Mouse (Mus musculus): ENCODE data around the gene 1700020L24Rik. TPM values are rescaled to one million over a fixed set of nuclear protein-coding genes. Genes with fewer than 3 reads are reported as not detected.

Gene 1700020L24Rik
- polyA plus RNA-seq, 1 experiment = 1.5 TPM

- no peaks in the 10 kb centered on the region for H3K79me3 ChIP-seq (ENCODE audit: low read depth)
- H3K36me3 ChIP-seq (ENCODE audit: control insufficient read depth, insufficient read depth) = no peaks in the 10 kb centered on the region
- peaks cover 54% of the 10 kb centered on the region for H3K27me3 ChIP-seq (ENCODE audit: control insufficient read depth, insufficient read depth, insufficient read length)
- no peak overlapping the region for H3ac ChIP-seq (ENCODE audit: control insufficient read depth, insufficient read length, low read depth)
- H3K4me3 ChIP-seq (ENCODE audit: insufficient read depth, poor library complexity, severe bottlenecking) = no peak overlapping the region
- TF ChIP-seq MYOD1 (IDR thresholded peaks at IDR 0.05; ENCODE audit: control insufficient read depth, insufficient read length, low read depth) = no peak
- no peak for TF ChIP-seq MAX (IDR thresholded peaks at IDR 0.05)
- TF ChIP-seq FOSL1 (IDR thresholded peaks at IDR 0.05; ENCODE audit: insufficient read depth, low read length, poor library complexity, severe bottlenecking) = no peak
- no peak for TF ChIP-seq CTCF (IDR thresholded peaks at IDR 0.05; ENCODE audit: control insufficient read depth, insufficient read depth, insufficient read length)
- no peak for TF ChIP-seq MYOG (IDR thresholded peaks at IDR 0.05; ENCODE audit: control insufficient read depth, extremely low read depth, insufficient read length)
- no peaks in the 10 kb centered on the region for H3K79me2 ChIP-seq (ENCODE audit: control insufficient read depth, insufficient read depth)
Observed at GRCm38 (mm10) chr11:83426964-83427363, 10.5 kb upstream of the 1700020L24Rik start.

GRCm38 (mm10) chr11:83429355-83429754, 8.1 kb upstream of the 1700020L24Rik start, which contains the start of gene Gas2l2:
Gene Gas2l2, minus strand, starts transcription at chr11:83429455.
- H3K36me3 ChIP-seq (ENCODE audit: control insufficient read depth, insufficient read depth) = no peaks in the 10 kb centered on the region
- H3ac ChIP-seq (ENCODE audit: control insufficient read depth, insufficient read length, low read depth) = no peak within 1 kb of the TSS
- H3K27me3 ChIP-seq (ENCODE audit: control insufficient read depth, insufficient read depth, insufficient read length) = peaks cover 50% of the 10 kb centered on the region
- no peaks in the 10 kb centered on the region for H3K79me2 ChIP-seq (ENCODE audit: control insufficient read depth, insufficient read depth)
- no peak within 1 kb of the TSS for H3K4me3 ChIP-seq (ENCODE audit: insufficient read depth, poor library complexity, severe bottlenecking)
- H3K79me3 ChIP-seq (ENCODE audit: low read depth) = no peaks in the 10 kb centered on the region
- no peak for TF ChIP-seq MYOD1 (IDR thresholded peaks at IDR 0.05; ENCODE audit: control insufficient read depth, insufficient read length, low read depth)
- no peak for TF ChIP-seq MYOG (IDR thresholded peaks at IDR 0.05; ENCODE audit: control insufficient read depth, extremely low read depth, insufficient read length)
- no peak for TF ChIP-seq CEBPB (IDR thresholded peaks at IDR 0.05; ENCODE audit: low read depth)
- no peak for TF ChIP-seq CTCF (IDR thresholded peaks at IDR 0.05; ENCODE audit: control insufficient read depth, insufficient read depth, insufficient read length)
- TF ChIP-seq FOSL1 (IDR thresholded peaks at IDR 0.05; ENCODE audit: insufficient read depth, low read length, poor library complexity, severe bottlenecking) = no peak
- no peak for TF ChIP-seq USF1 (IDR thresholded peaks at IDR 0.05; ENCODE audit: low read depth)
- no peak for TF ChIP-seq MAX (IDR thresholded peaks at IDR 0.05)

GRCm38 (mm10) chr11:83432533-83432932, 4.9 kb upstream of the 1700020L24Rik start:
- H3K4me3 ChIP-seq (ENCODE audit: insufficient read depth, poor library complexity, severe bottlenecking) = no peak overlapping the region
- H3K27me3 ChIP-seq (ENCODE audit: control insufficient read depth, insufficient read depth, insufficient read length) = peaks cover 46% of the 10 kb centered on the region
- H3K79me2 ChIP-seq (ENCODE audit: control insufficient read depth, insufficient read depth) = no peaks in the 10 kb centered on the region
- no peak overlapping the region for H3ac ChIP-seq (ENCODE audit: control insufficient read depth, insufficient read length, low read depth)
- H3K79me3 ChIP-seq (ENCODE audit: low read depth) = no peaks in the 10 kb centered on the region
- no peaks in the 10 kb centered on the region for H3K36me3 ChIP-seq (ENCODE audit: control insufficient read depth, insufficient read depth)
- TF ChIP-seq MYOD1 (IDR thresholded peaks at IDR 0.05; ENCODE audit: control insufficient read depth, insufficient read length, low read depth) = no peak
- TF ChIP-seq USF1 (IDR thresholded peaks at IDR 0.05; ENCODE audit: low read depth) = no peak
- TF ChIP-seq FOSL1 (IDR thresholded peaks at IDR 0.05; ENCODE audit: insufficient read depth, low read length, poor library complexity, severe bottlenecking) = no peak
- TF ChIP-seq CTCF (IDR thresholded peaks at IDR 0.05; ENCODE audit: control insufficient read depth, insufficient read depth, insufficient read length) = no peak
- no peak for TF ChIP-seq MAX (IDR thresholded peaks at IDR 0.05)
- no peak for TF ChIP-seq CEBPB (IDR thresholded peaks at IDR 0.05; ENCODE audit: low read depth)

GRCm38 (mm10) chr11:83439426-83440060, 2.1 kb downstream of the 1700020L24Rik start:
- no peak for TF ChIP-seq FOSL1 (IDR thresholded peaks at IDR 0.05; ENCODE audit: insufficient read depth, low read length, poor library complexity, severe bottlenecking)
- peaks cover 16% of the 10 kb centered on the region for H3K27me3 ChIP-seq (ENCODE audit: control insufficient read depth, insufficient read depth, insufficient read length)
- no peaks in the 10 kb centered on the region for H3K36me3 ChIP-seq (ENCODE audit: control insufficient read depth, insufficient read depth)
- H3K4me3 ChIP-seq (ENCODE audit: insufficient read depth, poor library complexity, severe bottlenecking) = no peak overlapping the region
- H3K79me2 ChIP-seq (ENCODE audit: control insufficient read depth, insufficient read depth) = no peaks in the 10 kb centered on the region
- H3ac ChIP-seq (ENCODE audit: control insufficient read depth, insufficient read length, low read depth) = no peak overlapping the region
- H3K79me3 ChIP-seq (ENCODE audit: low read depth) = no peaks in the 10 kb centered on the region

GRCm38 (mm10) chr11:83440081-83441064, 2.9 kb downstream of the 1700020L24Rik start:
- peaks cover 7% of the 10 kb centered on the region for H3K27me3 ChIP-seq (ENCODE audit: control insufficient read depth, insufficient read depth, insufficient read length)
- H3K4me3 ChIP-seq (ENCODE audit: insufficient read depth, poor library complexity, severe bottlenecking) = no peak overlapping the region
- no peaks in the 10 kb centered on the region for H3K79me2 ChIP-seq (ENCODE audit: control insufficient read depth, insufficient read depth)
- H3K79me3 ChIP-seq (ENCODE audit: low read depth) = no peaks in the 10 kb centered on the region
- TF ChIP-seq FOSL1 (IDR thresholded peaks at IDR 0.05; ENCODE audit: insufficient read depth, low read length, poor library complexity, severe bottlenecking) (no peak), CTCF (IDR thresholded peaks at IDR 0.05; ENCODE audit: control insufficient read depth, insufficient read depth, insufficient read length) (peak; percentile 99)
- no peaks in the 10 kb centered on the region for H3K36me3 ChIP-seq (ENCODE audit: control insufficient read depth, insufficient read depth)
- peak overlapping the region; percentile 56 for H3ac ChIP-seq (ENCODE audit: control insufficient read depth, insufficient read length, low read depth)

- no peaks in the 10 kb centered on the region for H3K36me3 ChIP-seq (ENCODE audit: control insufficient read depth, insufficient read depth)
- no peak overlapping the region for H3ac ChIP-seq (ENCODE audit: control insufficient read depth, insufficient read length, low read depth)
- no peaks in the 10 kb centered on the region for H3K79me2 ChIP-seq (ENCODE audit: control insufficient read depth, insufficient read depth)
- peaks cover 3% of the 10 kb centered on the region for H3K27me3 ChIP-seq (ENCODE audit: control insufficient read depth, insufficient read depth, insufficient read length)
- H3K4me3 ChIP-seq (ENCODE audit: insufficient read depth, poor library complexity, severe bottlenecking) = no peak overlapping the region
- no peak for TF ChIP-seq CEBPB (IDR thresholded peaks at IDR 0.05; ENCODE audit: low read depth)
- TF ChIP-seq MAX (IDR thresholded peaks at IDR 0.05) = no peak
- no peak for TF ChIP-seq CTCF (IDR thresholded peaks at IDR 0.05; ENCODE audit: control insufficient read depth, insufficient read depth, insufficient read length)
- no peak for TF ChIP-seq FOSL1 (IDR thresholded peaks at IDR 0.05; ENCODE audit: insufficient read depth, low read length, poor library complexity, severe bottlenecking)
- TF ChIP-seq MYOD1 (IDR thresholded peaks at IDR 0.05; ENCODE audit: control insufficient read depth, insufficient read length, low read depth) = no peak
- TF ChIP-seq USF1 (IDR thresholded peaks at IDR 0.05; ENCODE audit: low read depth) = no peak
- no peak for TF ChIP-seq MYOG (IDR thresholded peaks at IDR 0.05; ENCODE audit: control insufficient read depth, extremely low read depth, insufficient read length)
- no peaks in the 10 kb centered on the region for H3K79me3 ChIP-seq (ENCODE audit: low read depth)
Observed at GRCm38 (mm10) chr11:83441235-83441634, 3.8 kb downstream of the 1700020L24Rik start.
